Mouse (Mus musculus) spleen, adult 2 months (tissue): Measurements from ENCODE around the gene Tmem242. TPM values are rescaled to one million over a fixed set of nuclear protein-coding genes. Genes with fewer than 3 reads are reported as not detected.

Source experiments
- DNase-seq, 2 experiments: peaks; one replicate each; pipeline versions ENCODE4 v3.0.0 to v3.0.0-alpha.2; 2012 to 2021; ENCODE audit warnings: low spot score in 2 of 2, low read depth in 1 of 2
- H3K27ac ChIP-seq: fragments of 200-500 bp; 2 replicates; pipeline ENCODE4 v1.5.1; 2012; ENCODE audit warnings: low read length, inconsistent platforms; ENCODE audit not compliant: insufficient read depth
- H3K27me3 ChIP-seq: fragments of 200-500 bp; 2 replicates; pipeline ENCODE4 v1.6.1; 2012; ENCODE audit warnings: mild to moderate bottlenecking, moderate library complexity, low read length, inconsistent platforms; ENCODE audit not compliant: control insufficient read depth, insufficient read depth
- H3K36me3 ChIP-seq: fragments of 200-500 bp; 2 replicates; pipeline ENCODE4 v1.6.1; 2012; ENCODE audit warnings: mild to moderate bottlenecking, low read length, inconsistent platforms; ENCODE audit not compliant: control insufficient read depth, insufficient read depth
- H3K4me1 ChIP-seq: fragments of 200-500 bp; 2 replicates; pipeline ENCODE4 v1.6.1; 2011; ENCODE audit warnings: inconsistent platforms; ENCODE audit not compliant: control insufficient read depth, insufficient read depth, insufficient read length
- H3K4me3 ChIP-seq: fragments of 200-500 bp; 2 replicates; pipeline ENCODE4 v1.5.1; 2011; ENCODE audit warnings: mild to moderate bottlenecking, inconsistent platforms; ENCODE audit not compliant: insufficient read depth, insufficient read length; ENCODE audit errors: extremely low read depth
- CTCF ChIP-seq: fragments of 200-500 bp; IDR thresholded peaks from 2 replicates; pipeline ENCODE4 v1.5.1; 2011; ENCODE audit warnings: mild to moderate bottlenecking, inconsistent platforms; ENCODE audit not compliant: insufficient read depth, insufficient read length, insufficient replicate concordance; ENCODE audit errors: extremely low read depth
- POLR2A ChIP-seq: fragments of 200-500 bp; IDR thresholded peaks from 2 replicates; pipeline ENCODE4 v1.6.1; 2011; ENCODE audit warnings: low read depth, low read length, inconsistent platforms
- WGBS: fragments of 180-500 bp; shearing (Covaris S2); methylation state at CpG from one replicate; pipeline ENCODE4 v1.1.7; 2018; 5-methylcytosine and 5-hydroxymethylcytosine counted together
- polyA plus RNA-seq: library from polyadenylated mRNA; depleted of rRNA; stranded (reverse); fragments of >200 nt; gene quantifications from 2 replicates; pipeline ENCODE4 v1.2.3, GENCODE M21; 2012; rRNA removed

Gene Tmem242
- polyA plus RNA-seq, 1 experiment, result 3.2 TPM

DNA sequence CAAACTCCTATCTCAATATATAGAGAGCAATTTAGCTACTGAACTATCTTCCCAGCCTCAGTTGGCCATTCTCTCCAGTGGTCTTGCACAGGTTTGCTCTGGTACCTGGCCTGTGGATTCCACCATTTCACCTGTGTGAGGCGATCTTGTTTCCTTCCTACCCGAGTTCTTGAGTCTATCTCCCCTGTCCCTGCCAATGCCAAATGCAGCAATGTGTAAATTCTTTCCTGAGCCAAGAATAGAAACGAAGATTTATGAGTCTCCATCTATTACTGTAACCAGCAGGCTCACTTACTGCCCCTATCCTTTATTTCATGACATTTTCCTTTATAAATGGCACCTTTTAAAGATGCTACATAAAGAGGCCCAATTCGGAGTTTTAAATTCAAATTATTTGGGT lies 69.0 kb downstream of the Tmem242 start:
- no peak overlapping the region for H3K27ac ChIP-seq
- WGBS, result 66% methylated on average over 4 of the region's 4 CpGs
- no peaks in the 10 kb centered on the region for H3K4me1 ChIP-seq
- DNase-seq, result no peak
- H3K27me3 ChIP-seq, result no peaks in the 10 kb centered on the region
- H3K4me3 ChIP-seq, result no peak overlapping the region
- H3K36me3 ChIP-seq, result no peaks in the 10 kb centered on the region
- TF ChIP-seq CTCF (no peak), POLR2A (no peak)

DNA sequence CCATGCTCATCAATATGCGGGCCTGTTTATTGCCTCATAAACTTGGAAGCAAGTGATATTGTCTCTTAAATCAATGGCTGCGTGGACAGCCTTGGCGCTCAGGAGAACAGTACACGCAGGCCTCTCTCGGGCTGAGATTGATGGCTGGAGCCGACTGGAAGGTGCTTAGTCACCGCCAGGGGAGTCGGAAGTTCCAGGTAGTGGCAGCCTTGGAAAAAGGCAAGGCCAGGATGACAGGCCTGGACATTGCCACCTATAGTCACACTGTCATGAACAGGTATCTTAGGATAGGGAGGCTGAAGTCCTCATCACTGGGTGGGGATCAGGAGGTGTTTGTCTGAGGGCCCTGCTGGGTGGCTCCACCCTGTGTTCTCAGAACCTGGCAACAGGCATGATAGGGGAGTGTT lies 74.1 kb downstream of the Tmem242 start:
- H3K4me3 ChIP-seq, result no peak overlapping the region
- H3K27ac ChIP-seq, result no peak overlapping the region
- no peak for DNase-seq
- H3K36me3 ChIP-seq, result no peaks in the 10 kb centered on the region
- 86% methylated on average over 8 of the region's 8 CpGs for WGBS
- H3K27me3 ChIP-seq, result no peaks in the 10 kb centered on the region
- no peaks in the 10 kb centered on the region for H3K4me1 ChIP-seq
- no peak for TF ChIP-seq POLR2A

Other genes starting within 250 kb of the Tmem242 start
- 0.44 and 0.47 TPM in 2 replicates for gene Ldhal6b, start 21.5 kb downstream of the Tmem242 start, polyA plus RNA-seq
- 5.7 and 7.2 TPM in 2 replicates for gene Zdhhc14, start 52.3 kb upstream of the Tmem242 start, polyA plus RNA-seq